Mouse (Mus musculus) small intestine, adult 2 months (tissue): ENCODE results near the gene Hist2h2aa1.
A peak's percentile ranks its signal among the peaks of the same experiment; 100 is the strongest.
"Not testable (repeated sequence)": the region's sequence is repeated elsewhere in the genome, so short reads cannot be mapped to it uniquely, and the experiment has no call there.

ENCODE experiments used
- CTCF ChIP-seq: fragments of 200-500 bp; IDR thresholded peaks from 2 replicates; pipeline ENCODE4 v1.5.1; 2012; ENCODE audit warnings: low read depth, mild to moderate bottlenecking, control low read depth, inconsistent platforms, low read length, moderate library complexity, mixed read lengths; ENCODE audit not compliant: insufficient replicate concordance, insufficient read length; ENCODE audit errors: extremely low read depth
- POLR2A ChIP-seq: fragments of 200-500 bp; IDR thresholded peaks from 2 replicates; pipeline ENCODE4 v1.6.1; 2012; ENCODE audit warnings: low read depth, mild to moderate bottlenecking, control low read depth, inconsistent platforms, low read length, moderate library complexity

GRCm38 (mm10) chr3:96220131-96220764 lies 25.0 kb upstream of the Hist2h2aa1 start:
- TF ChIP-seq CTCF = not testable (repeated sequence)
- peak; percentile 64; the same call in 1 of the 2 replicates for TF ChIP-seq POLR2A
